Mouse (Mus musculus) left cerebral cortex, adult 2 months (tissue): ENCODE results near the gene Slc4a8. TPM values are rescaled to one million over a fixed set of nuclear protein-coding genes. Genes with fewer than 3 reads are reported as not detected.
A peak's percentile ranks its signal among the peaks of the same experiment; 100 is the strongest.

Experiments used
- DNase-seq, 2 experiments: peaks; one replicate each; pipeline ENCODE4 v3.0.0; 2021 to 2022; ENCODE audit warnings: low spot score in 2 of 2, mixed read lengths in 1 of 2; ENCODE audit errors: extremely low spot score in 1 of 2
- H3K27ac ChIP-seq: fragments of 200-600 bp; 2 replicates; pipeline ENCODE4 v1.8.1; 2022
- H3K4me3 ChIP-seq: fragments of 200-600 bp; 2 replicates; pipeline ENCODE4 v1.8.1; 2022
- CTCF ChIP-seq: fragments of 200-600 bp; IDR thresholded peaks from 2 replicates; pipeline ENCODE4 v1.8.1; 2022; ENCODE audit warnings: antibody characterized with exemption, mild to moderate bottlenecking, moderate library complexity
- intact Hi-C: fragments of 180-260 bp; cut with DNase I; formaldehyde crosslinking; loops from one replicate; pipeline ENCODE4 v1.15.1; 2025
- total RNA-seq, 2 experiments: library from RNA; stranded (reverse); gene quantifications; 2 replicates each; pipeline ENCODE4 v1.2.3; 2021

Gene Slc4a8
- total RNA-seq, 2 experiments from 2014 or later, result 78.4 to 79.0 TPM

DNA sequence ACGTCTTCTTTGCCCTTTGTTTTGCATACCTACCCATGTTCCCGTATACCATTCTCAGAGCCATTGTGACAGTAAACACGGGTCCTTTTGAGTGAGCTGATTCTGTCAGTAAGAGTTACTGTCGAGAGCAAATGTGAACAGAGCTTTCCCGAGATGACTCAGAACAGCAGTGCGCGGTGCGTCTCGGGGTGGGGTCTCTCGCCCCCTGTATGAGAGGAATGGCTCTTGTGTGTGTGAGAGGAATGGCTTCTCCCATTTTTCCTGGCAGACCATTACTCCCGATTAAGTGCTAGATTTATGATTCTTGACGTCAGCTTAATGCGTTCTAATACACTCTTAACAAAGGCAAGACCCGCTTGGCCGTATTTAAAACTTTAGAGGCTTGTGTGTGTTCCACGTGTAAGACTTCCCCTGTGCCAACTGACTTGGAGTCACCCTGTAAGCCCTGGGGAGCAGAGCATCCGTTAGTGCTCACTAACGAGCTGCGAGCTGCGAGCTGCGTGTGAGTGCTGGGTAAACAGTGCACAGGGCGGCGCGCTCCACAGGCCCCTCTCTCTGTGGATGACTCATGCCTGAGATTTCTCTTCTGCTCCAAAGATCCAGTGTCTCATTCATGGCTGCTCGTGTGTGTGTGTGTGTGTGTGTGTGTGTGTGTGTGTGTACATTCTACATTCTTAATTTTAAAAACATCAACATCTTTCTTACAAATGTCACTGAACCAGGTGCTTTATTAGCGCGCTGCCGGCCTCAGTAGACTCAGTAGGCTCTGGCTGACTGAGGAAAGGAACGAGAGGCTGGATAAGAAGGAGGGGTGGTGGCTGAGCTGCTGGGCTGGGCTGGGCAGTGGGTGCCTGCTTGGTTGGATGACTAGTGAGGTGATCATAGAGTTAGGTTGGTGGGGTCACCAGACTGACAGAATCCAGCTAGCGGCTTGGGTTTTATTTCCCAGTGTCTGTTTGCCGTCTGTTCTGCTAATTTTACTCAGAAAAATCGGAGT is 15.8 kb downstream of the Slc4a8 start:
- DNase-seq, result peak; percentile 40 to 58
- Histone ChIP-seq H3K4me3 (no peak overlapping the region), H3K27ac (0 out of 2 replicates have a peak overlapping the region, but pooled peaks have one; percentile 19)
- no peak for TF ChIP-seq CTCF
- intact Hi-C loops, result no loop called here

DNA sequence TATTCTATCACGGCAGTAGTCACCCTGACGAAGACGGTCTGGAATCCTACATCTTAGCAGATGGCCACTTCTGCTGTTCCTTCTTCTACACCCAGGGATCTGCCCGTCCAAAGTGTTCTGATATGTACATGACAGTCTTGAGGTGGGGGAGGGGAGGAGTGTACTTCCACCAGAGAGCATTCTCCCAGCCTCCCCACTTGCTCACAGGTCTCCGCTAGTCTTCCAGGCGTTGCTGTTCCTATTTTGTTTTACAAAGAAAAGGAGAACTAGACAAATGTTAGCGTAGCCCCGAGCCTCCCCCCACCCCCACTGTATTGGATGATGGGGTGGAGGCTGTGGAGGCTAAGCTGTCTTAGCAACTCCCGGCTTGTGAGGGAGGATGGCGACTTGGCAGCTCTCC is 18.3 kb downstream of the Slc4a8 start:
- intact Hi-C loops, result no loop called here
- no peak overlapping the region for H3K4me3 ChIP-seq
- no peak for TF ChIP-seq CTCF
- DNase-seq, result no peak
- no peak overlapping the region for H3K27ac ChIP-seq

DNA sequence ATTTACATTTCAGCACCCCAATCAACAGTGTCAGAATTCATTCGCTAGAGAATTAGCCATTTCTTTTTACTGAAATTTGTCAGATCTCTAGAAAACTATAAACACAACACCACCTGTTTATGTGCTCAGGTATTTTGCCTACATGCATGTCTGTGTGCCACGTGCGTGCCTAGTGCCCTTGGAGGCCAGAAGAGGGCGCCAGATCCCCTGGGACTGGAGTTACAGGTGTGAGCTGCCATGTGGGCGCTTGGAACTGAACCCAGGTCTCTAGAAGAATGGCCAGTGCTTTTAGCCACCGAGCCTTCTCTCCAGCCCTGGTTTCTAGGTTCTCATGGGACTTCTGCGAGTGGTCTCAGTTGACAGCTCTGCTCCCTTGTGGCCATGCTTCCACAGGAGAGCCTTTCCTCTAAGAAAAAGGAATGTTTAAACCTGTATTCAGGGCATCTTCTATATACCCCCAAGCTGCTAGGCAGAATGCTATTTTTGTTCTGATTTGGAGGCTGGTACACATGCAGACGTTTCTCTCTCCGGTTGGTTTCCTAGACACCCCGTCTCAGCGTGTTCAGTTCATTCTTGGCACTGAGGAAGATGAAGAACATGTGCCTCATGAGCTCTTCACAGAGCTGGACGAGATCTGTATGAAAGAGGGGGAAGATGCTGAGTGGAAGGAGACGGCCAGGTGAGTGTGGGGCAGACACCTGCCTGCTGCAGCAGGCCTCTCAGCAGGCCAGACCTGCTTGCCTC is 21.9 kb downstream of the Slc4a8 start:
- peak; percentile 30; the same call in 1 of the 2 replicates for TF ChIP-seq CTCF
- no peak for DNase-seq
- Histone ChIP-seq H3K27ac (peak overlapping the region; percentile 32; the same call in 1 of the 2 replicates), H3K4me3 (no peak overlapping the region)
- intact Hi-C loops, result no loop called here

DNA sequence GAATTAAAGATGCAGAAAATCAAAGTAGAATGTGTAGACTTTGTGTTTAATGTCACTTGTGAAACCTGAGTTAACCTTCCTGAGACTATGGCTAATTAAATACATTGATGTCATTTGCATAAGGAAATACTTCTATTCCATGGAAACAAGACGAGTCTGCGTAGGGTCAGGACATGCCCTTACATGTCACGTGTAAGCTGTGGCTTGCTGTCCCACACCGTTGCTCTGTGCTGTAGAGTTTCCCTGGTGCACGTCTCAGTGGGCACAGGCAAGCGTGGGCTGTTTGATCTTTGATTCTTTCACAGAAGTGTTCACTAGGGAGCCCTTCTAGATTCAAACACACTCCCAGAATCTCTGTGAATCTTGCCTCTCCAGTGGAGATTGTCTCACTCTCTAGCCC is 28.7 kb downstream of the Slc4a8 start:
- no peak for TF ChIP-seq CTCF
- no peak for DNase-seq
- no peak overlapping the region for H3K27ac ChIP-seq
- no peak overlapping the region for H3K4me3 ChIP-seq
- intact Hi-C loops, result no loop called here

DNA sequence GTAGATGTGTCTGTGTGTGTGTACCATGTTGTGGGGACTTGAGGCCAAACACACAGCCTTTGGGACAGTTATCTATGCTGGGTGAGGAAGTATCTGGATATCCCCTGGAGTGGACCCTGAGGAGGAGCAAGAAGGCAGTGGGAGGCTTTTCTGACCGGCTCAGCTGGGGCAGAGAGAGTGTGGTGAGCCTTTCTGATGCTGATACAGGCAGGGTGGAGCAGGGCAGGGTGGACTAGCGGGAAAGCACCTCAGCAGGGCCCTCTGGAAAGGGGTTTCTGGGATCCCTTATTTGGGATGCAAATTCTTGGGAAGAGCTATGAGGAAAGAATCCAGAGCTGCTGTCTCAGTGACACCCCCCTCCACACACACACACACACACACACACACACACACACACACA is 30.8 kb downstream of the Slc4a8 start:
- intact Hi-C loops, result no loop called here
- H3K27ac ChIP-seq, result no peak overlapping the region
- DNase-seq, result no peak
- TF ChIP-seq CTCF, result no peak
- no peak overlapping the region for H3K4me3 ChIP-seq

DNA sequence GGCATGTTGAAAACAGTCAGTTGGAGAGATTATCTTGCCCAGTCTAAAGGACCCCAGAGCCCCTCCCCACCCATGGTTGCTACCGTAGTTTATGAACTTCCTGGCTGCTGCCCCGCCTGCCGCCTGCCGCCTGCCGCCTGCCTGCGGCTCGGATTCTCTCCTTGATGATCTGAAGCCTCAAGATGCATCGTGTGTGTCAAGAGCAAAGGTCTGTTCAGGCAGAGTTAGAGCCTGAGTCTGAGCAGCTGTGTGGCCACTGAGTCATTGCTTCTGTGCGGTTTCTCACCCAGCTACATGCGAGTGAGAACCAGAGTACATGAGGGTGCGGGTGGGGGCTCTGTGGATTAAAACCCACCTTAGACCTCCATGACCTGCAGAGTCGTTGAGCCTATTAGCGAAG is 39.4 kb downstream of the Slc4a8 start:
- DNase-seq, result no peak
- Histone ChIP-seq H3K4me3 (no peak overlapping the region), H3K27ac (no peak overlapping the region)
- intact Hi-C loops, result no loop called here
- TF ChIP-seq CTCF, result no peak

DNA sequence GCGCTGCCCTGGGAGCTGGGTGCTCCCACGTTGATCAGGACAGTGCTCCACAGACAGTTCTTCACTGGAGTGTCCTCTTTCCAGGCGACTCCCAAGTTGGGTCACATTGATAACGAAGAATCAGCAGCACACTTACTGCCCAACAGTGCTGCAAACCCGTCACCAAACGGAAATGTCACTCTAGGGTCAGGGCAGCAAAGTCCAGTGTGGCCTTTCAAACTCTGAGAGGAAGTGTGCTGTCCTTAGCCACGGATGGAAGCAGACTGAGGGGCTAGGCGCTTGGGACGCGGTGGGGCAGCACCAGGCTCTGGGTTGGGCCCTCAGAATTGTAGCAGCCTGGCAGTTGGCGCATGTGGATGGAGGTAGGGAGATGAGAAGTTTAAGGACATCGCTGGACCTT is 46.5 kb downstream of the Slc4a8 start:
- no peak overlapping the region for H3K27ac ChIP-seq
- no peak for DNase-seq
- H3K4me3 ChIP-seq, result no peak overlapping the region
- no peak for TF ChIP-seq CTCF
- intact Hi-C loops, result no loop called here

DNA sequence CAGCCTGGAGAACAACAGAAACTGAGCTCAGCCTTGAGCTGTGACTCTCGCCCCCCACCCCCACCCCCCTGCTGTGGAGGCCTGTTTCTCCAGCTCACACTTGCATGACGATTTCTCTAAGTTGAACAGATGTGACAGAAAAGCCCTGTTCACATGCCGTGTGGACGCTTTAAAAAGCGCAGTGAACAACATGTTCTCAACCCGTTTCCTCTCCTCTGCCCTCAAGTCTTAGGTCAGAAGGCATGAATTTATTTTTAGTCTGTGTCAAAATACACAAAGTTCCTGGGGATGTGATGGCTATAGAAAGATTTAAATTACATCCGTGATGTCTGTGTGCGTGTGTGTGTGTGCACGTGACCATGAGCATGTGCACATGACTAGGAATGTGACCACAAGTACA is 46.9 kb downstream of the Slc4a8 start:
- intact Hi-C loops, result no loop called here
- no peak for TF ChIP-seq CTCF
- no peak for DNase-seq
- H3K27ac ChIP-seq, result no peak overlapping the region
- no peak overlapping the region for H3K4me3 ChIP-seq

DNA sequence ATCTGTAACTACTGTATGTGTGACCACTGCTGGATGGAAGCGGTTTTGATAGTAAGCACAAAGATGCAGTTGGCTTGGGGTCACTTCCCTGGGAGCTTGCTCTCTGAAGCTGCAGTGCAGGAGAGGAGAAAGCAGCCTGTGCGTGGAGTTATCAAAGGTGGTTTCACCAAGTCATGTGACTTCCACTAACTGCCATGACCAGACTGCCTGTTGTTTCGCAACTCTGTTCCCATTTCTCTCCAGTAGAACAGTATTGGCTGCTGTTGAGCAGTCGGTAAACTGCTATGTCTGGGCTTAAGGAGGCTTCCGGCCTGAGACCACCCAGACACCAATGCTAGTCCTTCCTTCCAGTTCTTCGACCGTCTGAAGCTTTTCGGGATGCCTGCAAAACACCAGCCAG is 48.7 kb downstream of the Slc4a8 start:
- DNase-seq, result no peak
- no peak for TF ChIP-seq CTCF
- Histone ChIP-seq H3K27ac (no peak overlapping the region), H3K4me3 (no peak overlapping the region)
- intact Hi-C loops, result no loop called here

DNA sequence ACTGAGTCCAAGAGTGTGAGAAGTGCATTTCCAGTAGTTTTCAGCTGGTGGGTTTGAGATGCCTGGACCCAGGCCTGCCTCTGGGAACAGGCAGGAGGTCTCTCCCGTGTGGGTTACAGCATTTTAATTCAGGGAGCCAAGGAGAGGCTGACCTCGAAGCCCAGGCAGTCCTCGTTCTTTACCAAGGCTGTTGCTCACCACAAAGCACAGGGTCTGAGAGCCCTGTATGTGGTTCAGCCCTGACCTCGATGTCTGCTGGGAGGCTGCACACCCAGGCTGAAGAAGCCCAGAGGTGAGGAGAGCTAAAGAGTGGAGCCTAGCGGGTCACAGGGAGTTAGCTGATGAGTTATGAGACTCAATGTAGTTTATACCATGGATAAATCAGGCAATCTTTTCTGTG is 52.0 kb downstream of the Slc4a8 start:
- no peak overlapping the region for H3K4me3 ChIP-seq
- no peak for DNase-seq
- H3K27ac ChIP-seq, result peak overlapping the region; percentile 67
- TF ChIP-seq CTCF, result no peak
- intact Hi-C loops, result no loop called here

DNA sequence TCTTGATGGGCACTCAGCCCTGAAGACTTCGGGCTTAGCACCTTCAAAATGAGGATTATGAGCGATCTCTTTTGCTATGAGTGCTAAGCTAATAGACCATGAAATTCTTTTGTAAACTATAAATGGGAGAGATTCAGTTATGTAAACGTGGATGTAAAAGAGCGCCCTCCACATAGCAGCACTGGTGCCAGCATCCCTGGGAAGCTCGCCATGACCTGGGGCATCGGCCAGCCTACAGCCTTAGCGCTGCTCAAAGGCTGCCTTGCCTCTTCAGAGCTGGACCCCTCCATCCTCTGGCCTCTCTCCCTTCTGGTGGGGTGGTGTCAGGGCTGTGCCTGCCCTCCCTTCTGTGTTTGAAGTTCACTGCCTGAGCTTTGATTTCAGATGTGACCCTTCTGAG is 52.5 kb downstream of the Slc4a8 start:
- no peak overlapping the region for H3K4me3 ChIP-seq
- no peak for TF ChIP-seq CTCF
- DNase-seq, result no peak
- intact Hi-C loops, result no loop called here
- peak overlapping the region; percentile 67 for H3K27ac ChIP-seq

DNA sequence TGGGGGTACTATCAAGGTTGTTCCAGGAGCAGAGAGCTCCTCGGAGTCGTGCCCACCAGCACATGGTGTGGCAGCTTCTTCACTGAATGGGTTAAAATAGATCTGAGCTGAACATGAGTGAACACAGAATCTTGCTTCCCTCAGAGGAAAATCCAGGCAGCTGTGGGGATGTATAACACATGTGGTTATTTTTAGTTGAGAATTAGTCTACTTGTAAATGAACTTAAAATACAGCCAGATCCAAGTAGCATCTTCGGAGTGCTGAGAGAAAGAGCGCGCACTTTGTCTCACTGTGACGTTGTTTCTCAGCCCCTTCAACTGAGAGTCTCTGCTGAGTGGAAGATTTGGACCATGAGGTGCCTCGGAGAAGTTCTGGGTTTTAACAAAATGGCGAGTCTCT is 53.8 kb downstream of the Slc4a8 start:
- TF ChIP-seq CTCF, result no peak
- H3K4me3 ChIP-seq, result no peak overlapping the region
- intact Hi-C loops, result no loop called here
- peak overlapping the region; percentile 72 for H3K27ac ChIP-seq
- DNase-seq, result no peak
